Mouse (Mus musculus) stomach, postnatal 0 days (tissue): ENCODE data around the gene Mst1.

Experiments
- CTCF ChIP-seq: IDR thresholded peaks from 2 replicates; pipeline ENCODE4 v1.5.1; 2016; ENCODE audit warnings: antibody characterized with exemption, low read depth, mild to moderate bottlenecking, moderate library complexity
- EP300 ChIP-seq: optimal IDR thresholded peaks from 2 replicates; pipeline ENCODE3; 2016; ENCODE audit warnings: antibody characterized with exemption

DNA sequence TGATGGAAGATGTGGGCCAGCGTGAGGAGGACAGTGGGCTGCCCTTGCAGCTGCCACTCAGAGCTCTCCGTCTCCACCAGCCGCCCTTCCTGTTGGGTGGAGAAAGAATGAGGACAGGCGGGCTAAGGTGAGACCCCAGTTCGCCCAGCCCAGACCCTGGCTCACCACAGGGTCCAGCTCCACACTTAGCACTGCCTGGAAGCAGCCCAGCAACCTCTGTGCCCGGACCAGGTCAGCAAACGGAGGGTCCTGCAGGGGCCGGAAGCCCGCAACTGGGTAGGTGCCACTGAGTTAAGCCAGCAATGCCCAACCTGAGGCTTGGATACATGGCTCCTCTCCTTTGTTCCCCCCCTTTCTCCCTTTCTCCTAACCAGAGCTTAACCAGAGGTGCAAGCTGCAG lies 11.2 kb upstream of the Mst1 start:
- no peak for TF ChIP-seq EP300
- TF ChIP-seq CTCF: no peak
